Mouse (Mus musculus) limb, embryonic 14.5 days (tissue): ENCODE data around the gene Gstm5. TPM values are rescaled to one million over a fixed set of nuclear protein-coding genes. Genes with fewer than 3 reads are reported as not detected.

ENCODE experiments used
- ATAC-seq: fragments of 200-750 bp; cut with Nextera tagmentation; 2 replicates; pipeline ENCODE4 v1.8.0; 2017; ENCODE audit warnings: low read depth, moderate number of reproducible peaks, moderate TSS enrichment; ENCODE audit not compliant: low FRiP score
- DNase-seq: peaks from one replicate; pipeline ENCODE4 v3.0.0-alpha.2; 2015; ENCODE audit warnings: low spot score
- H3K27ac ChIP-seq: fragments of 300-500 bp; sonication (generic); replicated peaks from 2 replicates; pipeline ENCODE4 v1.5.1; 2014; ENCODE audit warnings: low read depth, mild to moderate bottlenecking, low read length, moderate library complexity, mixed read lengths
- H3K27me3 ChIP-seq: fragments of 300-500 bp; sonication (generic); 2 replicates; pipeline ENCODE4 v1.6.1; 2014; ENCODE audit warnings: low read length, mixed read lengths; ENCODE audit not compliant: control insufficient read depth, insufficient read depth
- H3K36me3 ChIP-seq: fragments of 300-500 bp; sonication (generic); 2 replicates; pipeline ENCODE4 v1.6.1; 2014; ENCODE audit warnings: mild to moderate bottlenecking, low read length, moderate library complexity, mixed read lengths; ENCODE audit not compliant: control insufficient read depth, insufficient read depth
- H3K4me1 ChIP-seq: fragments of 300-500 bp; sonication (generic); 2 replicates; pipeline ENCODE4 v1.6.1; 2014; ENCODE audit warnings: antibody characterized with exemption, low read length, mixed read lengths; ENCODE audit not compliant: control insufficient read depth, insufficient read depth
- H3K4me2 ChIP-seq: fragments of 300-500 bp; sonication (generic); replicated peaks from 2 replicates; pipeline ENCODE4 v1.6.1; 2014; ENCODE audit warnings: low read depth, mild to moderate bottlenecking, low read length, moderate library complexity; ENCODE audit not compliant: severe bottlenecking
- H3K4me3 ChIP-seq: fragments of 300-500 bp; sonication (generic); replicated peaks from 2 replicates; pipeline ENCODE4 v1.5.1; 2014; ENCODE audit warnings: low read length
- H3K9ac ChIP-seq: fragments of 300-500 bp; sonication (generic); 2 replicates; pipeline ENCODE4 v1.6.1; 2014; ENCODE audit warnings: mild to moderate bottlenecking, low read depth, low read length, moderate library complexity; ENCODE audit not compliant: severe bottlenecking
- H3K9me3 ChIP-seq: fragments of 300-500 bp; sonication (generic); 2 replicates; pipeline ENCODE4 v1.6.1; 2016; ENCODE audit warnings: low read length; ENCODE audit not compliant: control insufficient read depth
- POLR2A ChIP-seq: fragments of 200-500 bp; IDR thresholded peaks from 2 replicates; pipeline ENCODE4 v1.8.0; 2012; ENCODE audit warnings: inconsistent platforms, mild to moderate bottlenecking, moderate library complexity, borderline replicate concordance; ENCODE audit not compliant: insufficient read depth, insufficient read length; ENCODE audit errors: extremely low read depth
- WGBS: fragments of 180-500 bp; shearing (Covaris S2); extraction: QIAGEN DNeasy Blood & Tissue Kit; methylation state at CpG from one replicate; pipeline ENCODE4 v1.1.7; 2014; 5-methylcytosine and 5-hydroxymethylcytosine counted together
- polyA plus RNA-seq, 2 experiments: library from polyadenylated mRNA; depleted of rRNA in 1 of 2; stranded (reverse) in 1 of 2; unstranded in 1 of 2; fragments of >200 nt; fragmentation: Nextera tagmentation in 1 of 2; extraction: Ambion mirVana in 1 of 2; gene quantifications; 2 replicates each; pipeline versions ENCODE4 v1.2.1 to v1.2.3; 2012 to 2014

The Gstm5 gene
- polyA plus RNA-seq, 2 experiments, result 154 to 214 TPM

DNA sequence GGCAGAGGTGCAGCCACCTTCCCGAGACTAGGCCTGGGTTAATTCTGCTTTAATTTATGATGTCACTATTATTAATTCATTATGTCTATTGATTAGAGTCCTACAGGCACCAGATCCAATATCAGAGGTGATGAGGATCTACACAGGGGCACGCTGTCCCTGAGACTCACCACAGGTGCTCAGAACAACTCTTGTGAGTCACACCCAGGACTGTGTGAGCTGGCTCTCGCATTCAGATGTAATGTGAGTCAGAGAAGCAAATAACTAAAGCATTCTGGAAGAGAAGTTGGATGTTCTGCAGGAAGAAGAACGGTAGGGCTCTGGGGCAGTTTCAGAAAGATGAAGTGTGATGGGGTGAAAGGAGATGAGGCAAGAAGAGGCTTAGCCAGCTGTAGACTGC is 33.6 kb downstream of the Gstm5 start:
- Histone ChIP-seq H3K36me3 (no peaks in the 10 kb centered on the region), H3K27me3 (no peaks in the 10 kb centered on the region), H3K9me3 (no peaks in the 10 kb centered on the region), H3K27ac (no peak overlapping the region), H3K4me1 (peaks cover 4% of the 10 kb centered on the region; the same call in 1 of the 2 replicates), H3K9ac (no peak overlapping the region), H3K4me2 (no peak overlapping the region), H3K4me3 (no peak overlapping the region)
- no peak for DNase-seq
- 75% methylated on average over 4 of the region's 4 CpGs for WGBS
- no peak for TF ChIP-seq POLR2A
- ATAC-seq, result no peak

DNA sequence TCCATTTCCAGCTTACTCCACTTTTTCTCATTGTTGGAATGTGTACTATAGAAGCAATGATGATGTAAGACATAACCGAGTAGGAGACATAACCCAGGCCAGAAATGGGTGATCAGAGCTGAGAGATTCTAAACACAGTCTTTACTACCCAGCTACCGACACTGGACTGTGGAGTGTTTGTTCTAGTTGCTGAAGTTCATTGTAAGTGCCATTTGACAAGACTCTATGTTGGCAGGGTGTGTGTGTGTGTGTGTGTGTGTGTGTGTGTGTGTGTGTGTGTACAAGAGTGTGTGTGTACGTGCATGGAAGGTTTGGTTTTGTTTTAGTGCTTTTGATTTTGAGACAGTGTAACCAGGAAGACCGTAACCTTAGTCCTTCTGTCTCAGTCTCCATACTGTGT is 34.1 kb downstream of the Gstm5 start:
- no peak overlapping the region for H3K4me3 ChIP-seq
- H3K27me3 ChIP-seq, result no peaks in the 10 kb centered on the region
- TF ChIP-seq POLR2A, result no peak
- no peaks in the 10 kb centered on the region for H3K36me3 ChIP-seq
- no peak overlapping the region for H3K27ac ChIP-seq
- 79% methylated on average over 4 of the region's 4 CpGs for WGBS
- peaks cover 4% of the 10 kb centered on the region; the same call in 1 of the 2 replicates for H3K4me1 ChIP-seq
- no peak overlapping the region for H3K9ac ChIP-seq
- H3K4me2 ChIP-seq, result no peak overlapping the region
- ATAC-seq, result no peak
- no peak for DNase-seq
- no peaks in the 10 kb centered on the region for H3K9me3 ChIP-seq

DNA sequence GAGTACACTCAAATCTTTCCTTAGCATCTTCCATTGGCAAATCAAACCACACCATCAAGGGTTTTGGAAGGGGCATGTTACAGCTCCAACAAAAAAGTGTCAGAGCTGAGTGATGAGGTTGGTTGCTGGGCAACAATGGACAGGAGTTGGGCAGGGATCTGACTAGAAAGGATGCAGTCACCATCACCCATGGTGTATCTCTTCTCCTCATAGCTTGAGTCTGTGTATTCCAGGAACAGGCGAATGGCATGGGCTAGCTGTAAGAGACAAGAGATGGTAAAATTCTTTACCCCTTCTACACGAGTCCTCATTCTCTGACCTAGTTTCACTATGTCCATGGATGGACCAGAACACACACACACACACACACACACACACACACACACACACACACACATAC is 35.5 kb downstream of the Gstm5 start:
- H3K27ac ChIP-seq, result 0 out of 2 replicates have a peak overlapping the region, but pooled peaks have one; percentile 19
- no peaks in the 10 kb centered on the region for H3K9me3 ChIP-seq
- H3K9ac ChIP-seq, result no peak overlapping the region

DNA sequence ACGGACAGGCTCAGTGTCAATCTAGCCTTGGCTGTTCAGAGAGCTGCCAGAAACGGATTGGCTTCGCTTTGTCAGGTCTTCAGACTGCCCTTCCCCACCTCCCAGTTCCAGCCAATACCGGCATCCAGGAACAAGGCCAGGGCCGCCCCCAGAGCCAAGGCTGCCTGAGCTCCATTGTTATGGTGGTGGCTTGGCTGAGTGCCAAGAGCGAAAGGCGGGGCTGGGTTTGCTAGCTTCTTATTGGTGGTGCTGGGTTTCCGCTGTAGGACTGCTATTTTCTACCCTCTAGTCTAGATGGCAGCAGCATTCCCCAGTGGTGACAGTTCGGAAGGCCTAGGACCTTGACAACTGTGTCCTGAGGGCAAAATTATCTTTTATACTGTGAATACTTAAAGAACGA is 36.0 kb downstream of the Gstm5 start, which contains the start of gene Gstm7:
Gene Gstm7, minus strand, starts transcription at position 148 of the 400 bp plus-strand sequence.
- H3K36me3 ChIP-seq, result no peaks in the 10 kb centered on the region

More for the DNA sequence above, 35.5 kb downstream of the Gstm5 start:
- peak overlapping the region; percentile 53 for H3K4me2 ChIP-seq
- WGBS, result 88% methylated on average over 2 of the region's 2 CpGs
- no peak for ATAC-seq
- no peak for DNase-seq
- TF ChIP-seq POLR2A, result no peak
- H3K4me1 ChIP-seq, result peaks cover 4% of the 10 kb centered on the region; the same call in 1 of the 2 replicates
- H3K4me3 ChIP-seq, result peak overlapping the region; percentile 31
- no peaks in the 10 kb centered on the region for H3K27me3 ChIP-seq
- H3K36me3 ChIP-seq, result no peaks in the 10 kb centered on the region

DNA sequence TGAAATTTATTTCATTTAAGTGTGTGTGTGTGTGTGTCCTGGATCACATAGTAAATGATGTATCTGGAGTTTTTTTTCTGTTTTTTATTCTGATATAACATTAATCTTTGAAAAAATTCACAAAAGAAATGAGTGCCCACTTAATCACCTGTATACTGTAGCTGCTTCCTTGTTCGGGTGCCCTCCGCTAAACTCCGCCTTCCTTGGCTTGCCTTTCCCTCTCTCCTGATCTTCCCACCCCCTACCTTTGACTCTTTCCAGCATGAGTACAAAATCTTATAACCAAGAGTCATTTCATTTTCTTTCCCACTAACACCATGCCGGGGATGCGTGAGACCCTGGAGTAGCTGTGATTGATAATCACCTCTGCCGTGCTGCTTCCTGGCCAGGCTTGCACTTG is 36.5 kb downstream of the Gstm5 start:
- TF ChIP-seq POLR2A, result no peak
- no peaks in the 10 kb centered on the region for H3K9me3 ChIP-seq
- H3K27ac ChIP-seq, result no peak overlapping the region
- no peaks in the 10 kb centered on the region for H3K36me3 ChIP-seq
- no peak overlapping the region for H3K4me2 ChIP-seq
- H3K27me3 ChIP-seq, result no peaks in the 10 kb centered on the region
- WGBS, result 72% methylated on average over 6 of the region's 6 CpGs
- DNase-seq, result no peak
- H3K9ac ChIP-seq, result no peak overlapping the region
- no peak overlapping the region for H3K4me3 ChIP-seq
- peaks cover 4% of the 10 kb centered on the region; the same call in 1 of the 2 replicates for H3K4me1 ChIP-seq
- ATAC-seq, result no peak

More for the DNA sequence above, 36.0 kb downstream of the Gstm5 start, which contains the start of gene Gstm7:
- Histone ChIP-seq H3K27me3 (no peaks in the 10 kb centered on the region), H3K9me3 (no peaks in the 10 kb centered on the region), H3K27ac (0 out of 2 replicates have a peak within 1 kb of the TSS, but pooled peaks have one; percentile 19), H3K4me2 (peak within 1 kb of the TSS; percentile 53), H3K9ac (no peak within 1 kb of the TSS), H3K4me3 (peak within 1 kb of the TSS; percentile 31), H3K4me1 (peaks cover 4% of the 10 kb centered on the region; the same call in 1 of the 2 replicates)
- TF ChIP-seq POLR2A, result peak; percentile 26; the same call in 1 of the 2 replicates
- peak; percentile 97 for DNase-seq
- peak; percentile 94 for ATAC-seq
- 6% methylated on average over 10 of the region's 10 CpGs for WGBS

DNA sequence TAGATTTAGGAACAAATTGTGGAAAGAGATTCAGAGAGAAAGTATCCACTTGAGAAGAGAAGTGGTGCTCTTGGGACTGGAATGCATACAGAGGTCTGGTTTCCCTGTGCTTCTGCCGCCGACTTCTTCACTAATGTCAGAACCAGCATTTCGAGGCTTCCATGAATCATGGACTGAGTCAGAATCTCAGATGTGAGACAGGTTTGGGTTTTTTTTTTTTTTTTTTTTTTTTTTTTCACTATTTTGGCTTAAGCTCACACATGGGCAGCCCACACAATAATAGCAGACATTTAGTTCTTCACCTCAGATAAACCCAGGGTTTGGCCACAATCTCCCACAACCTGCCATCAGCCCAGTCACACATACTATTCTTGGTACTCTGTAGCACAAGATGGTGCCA is 39.6 kb downstream of the Gstm5 start:
- ATAC-seq (no peak), DNase-seq (no peak)
- Histone ChIP-seq H3K9me3 (no peaks in the 10 kb centered on the region), H3K4me3 (no peak overlapping the region), H3K4me1 (peaks cover 4% of the 10 kb centered on the region; the same call in 1 of the 2 replicates), H3K27ac (no peak overlapping the region), H3K9ac (no peak overlapping the region), H3K27me3 (no peaks in the 10 kb centered on the region), H3K36me3 (no peaks in the 10 kb centered on the region), H3K4me2 (no peak overlapping the region)
- TF ChIP-seq POLR2A, result no peak
- 77% methylated on average over 3 of the region's 3 CpGs for WGBS
